8 mouse cellular contexts compared by ENCODE assay signal in the genomic region with DNA sequence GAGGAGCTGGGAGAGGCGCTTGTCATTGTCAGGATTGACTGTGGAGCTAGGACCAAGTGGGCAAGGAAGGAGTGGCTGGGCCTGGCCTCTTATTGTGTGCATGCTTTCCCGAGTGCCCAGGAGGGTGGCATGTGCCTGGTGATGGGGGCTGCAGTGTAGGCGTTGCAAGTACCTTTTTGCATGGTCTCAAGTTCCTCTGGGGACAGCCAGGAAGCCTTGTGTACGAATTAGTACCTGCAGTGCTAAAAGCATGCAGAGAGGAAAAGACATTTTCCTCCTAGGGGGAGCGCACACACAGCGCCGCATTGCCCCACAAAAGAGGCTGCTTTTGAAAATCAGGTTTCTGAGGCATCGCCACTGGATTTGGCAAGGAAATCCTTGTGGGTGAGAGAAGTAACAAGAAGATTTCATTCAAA. TPM values are rescaled to one million over a fixed set of nuclear protein-coding genes. Genes with fewer than 3 reads are reported as not detected.
A peak's percentile ranks its signal among the peaks of the same experiment; 100 is the strongest.
DNase-seq lines count a peak whose midpoint lies in the region; TF ChIP-seq lines count a peak whose summit lies in the region.

No protein-coding gene starts in this region.

- H3K36me3 ChIP-seq in thymus, adult 2 months (ENCODE audit: control insufficient read depth, insufficient read depth, low read length): no peaks in the 10 kb centered on the region

- no peaks in the 10 kb centered on the region; the same call in 1 of the 2 replicates for H3K27me3 ChIP-seq in cerebellum, adult 2 months (ENCODE audit: control insufficient read depth, insufficient read depth, low read length)
- H3K27me3 ChIP-seq in thymus, adult 2 months (ENCODE audit: control insufficient read depth, insufficient read depth, low read length): no peaks in the 10 kb centered on the region

- H3K27ac ChIP-seq in cerebellum, adult 2 months (ENCODE audit: insufficient read depth, low read length): no peak overlapping the region
- H3K27ac ChIP-seq in thymus, adult 2 months (ENCODE audit: control insufficient read depth, insufficient read depth, low read length): no peak overlapping the region

- peak overlapping the region; percentile 41 for H3K4me3 ChIP-seq in cerebellum, adult 2 months (replicated peaks; ENCODE audit: insufficient read depth, low read depth, low read length)
- no peak overlapping the region for H3K4me3 ChIP-seq in thymus, adult 2 months (ENCODE audit: control insufficient read depth, insufficient read depth, low read length)

- TF ChIP-seq CTCF in cerebellum, adult 2 months (IDR thresholded peaks at IDR 0.05; ENCODE audit: borderline replicate concordance, insufficient read depth, low read depth, low read length): no peak
- no peak for TF ChIP-seq CTCF in thymus, adult 2 months (IDR thresholded peaks at IDR 0.05; ENCODE audit: borderline replicate concordance, control insufficient read depth, extremely low read depth, insufficient read depth, low read length, poor library complexity)

- no peak for TF ChIP-seq POLR2A in cerebellum, adult 2 months (IDR thresholded peaks at IDR 0.05; ENCODE audit: borderline replicate concordance, insufficient read depth, low read length)
- no peak for TF ChIP-seq POLR2A in thymus, adult 2 months (IDR thresholded peaks at IDR 0.05; ENCODE audit: control insufficient read depth, extremely low read depth, insufficient read depth, low read length, poor library complexity)

- peak in 1 of 2 experiments; percentile 6 for DNase-seq in cerebellum, adult 2 months
- DNase-seq in cerebellum, adult 11-12 months: no peak
- peak; percentile 53 to 66 for DNase-seq in right cerebral cortex, adult 2 months (ENCODE audit: low spot score in 2 of 2)
- no peak for DNase-seq in right cerebral cortex, postnatal 4 days
- peak; percentile 10 for DNase-seq in left cerebral cortex, postnatal 4 days
- DNase-seq in right cerebral cortex, postnatal 36 days (ENCODE audit: low spot score in 2 of 2): peak; percentile 40 to 44
- DNase-seq in thymus, adult 2 months: no peak
- DNase-seq in kidney, postnatal 14 days: no peak

- 2% methylated on average over 8 of the region's 8 CpGs for WGBS in cerebellum, adult 2 months
- 10% methylated on average over 8 of the region's 8 CpGs for WGBS in thymus, adult 2 months

- intact Hi-C loops in left cerebral cortex, postnatal 4 days (cut with DNase I): loop anchor here (5.0 to 10.0 kb wide), 2 partner anchors 88 to 109 kb away; no protein-coding TSS in a partner anchor

- peaks cover 3% of the 10 kb centered on the region; the same call in 1 of the 2 replicates for H3K4me1 ChIP-seq in cerebellum, adult 2 months (ENCODE audit: control insufficient read depth, insufficient read depth, low read length)
- H3K4me1 ChIP-seq in thymus, adult 2 months (replicated peaks; ENCODE audit: control insufficient read depth, insufficient read depth, low read length): no peaks in the 10 kb centered on the region

RNA-seq across cellular contexts. Expression of a gene that starts 0.9 kb away (rescaled TPM):
- 125 and 145 TPM in 2 replicates for polyA plus RNA-seq in cerebellum, adult 2 months (2012; rRNA removed)
- total RNA-seq in left cerebral cortex, postnatal 4 days (2021): 100 to 1,000 TPM; 794 to 803 TPM
- polyA plus RNA-seq in thymus, adult 2 months (2012; rRNA removed): 1.6 and 1.9 TPM in 2 replicates

Comparison
In these comparisons a context has a peak if more than half of its experiments do, and no peak if none do; other contexts are left out.
1. DNase-seq: peak in right cerebral cortex, adult 2 months (2 of 2), left cerebral cortex, postnatal 4 days (single experiment) and right cerebral cortex, postnatal 36 days (2 of 2); none in cerebellum, adult 11-12 months (single experiment), right cerebral cortex, postnatal 4 days (single experiment), thymus, adult 2 months (single experiment) and kidney, postnatal 14 days (single experiment).
2. RNA of a gene that starts 0.9 kb away (polyA plus RNA-seq): 125 to 145 TPM in cerebellum, adult 2 months; 1.6 to 1.9 TPM in thymus, adult 2 months; every median in the first group is over 10 times any median in the second.